Mouse (Mus musculus): ENCODE measurements around the gene Cmklr1. TPM values are rescaled to one million over a fixed set of nuclear protein-coding genes. Genes with fewer than 3 reads are reported as not detected.

The Cmklr1 gene
- polyA plus RNA-seq, 1 experiment from 2014 or later: 2.0 TPM

GRCm38 (mm10) chr5:113611131-113611530, 39.1 kb downstream of the Cmklr1 start:
- no peak overlapping the region for H3K27ac ChIP-seq
- no peaks in the 10 kb centered on the region for H3K9me3 ChIP-seq (replicated peaks)
- 83% methylated on average over 6 of the region's 6 CpGs for WGBS
- ATAC-seq (ENCODE audit: low FRiP score): no peak
- H3K36me3 ChIP-seq: no peaks in the 10 kb centered on the region
- H3K9ac ChIP-seq: no peak overlapping the region
- H3K4me2 ChIP-seq (replicated peaks): no peak overlapping the region
- H3K27me3 ChIP-seq: peaks cover 4% of the 10 kb centered on the region; the same call in 1 of the 2 replicates
- H3K4me1 ChIP-seq: peaks cover 27% of the 10 kb centered on the region
- no peak overlapping the region for H3K4me3 ChIP-seq

GRCm38 (mm10) chr5:113610490-113610889, 39.7 kb downstream of the Cmklr1 start:
- WGBS: 66% methylated on average over 6 of the region's 6 CpGs
- ATAC-seq (ENCODE audit: low FRiP score): peak; percentile 29; the same call in 1 of the 2 replicates
- Histone ChIP-seq H3K9ac (no peak overlapping the region), H3K9me3 (replicated peaks) (no peaks in the 10 kb centered on the region), H3K4me3 (no peak overlapping the region), H3K4me2 (replicated peaks) (no peak overlapping the region), H3K27me3 (peaks cover 4% of the 10 kb centered on the region; the same call in 1 of the 2 replicates), H3K4me1 (peaks cover 27% of the 10 kb centered on the region), H3K27ac (no peak overlapping the region), H3K36me3 (no peaks in the 10 kb centered on the region)

DNA sequence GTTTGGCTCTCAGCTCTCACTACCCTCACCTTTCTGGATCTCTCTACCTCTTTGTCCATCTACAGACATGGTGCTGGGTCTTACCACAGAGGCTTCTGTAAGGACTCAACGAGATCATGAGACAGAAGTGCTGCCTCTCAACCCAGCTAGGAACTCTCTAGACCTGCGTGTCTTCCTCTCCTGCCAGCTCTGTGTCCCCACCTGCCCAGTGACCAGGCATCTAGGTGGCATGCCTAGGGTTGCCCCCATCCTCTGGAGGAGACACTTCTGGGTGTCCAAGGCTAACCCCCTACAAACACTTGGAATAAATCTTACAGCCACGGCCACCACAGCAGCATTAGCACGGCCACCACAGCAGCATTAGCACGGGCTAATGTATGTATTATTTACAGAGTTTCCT, 40.3 kb downstream of the Cmklr1 start:
- Histone ChIP-seq H3K4me2 (replicated peaks) (no peak overlapping the region), H3K9ac (no peak overlapping the region), H3K4me1 (peaks cover 27% of the 10 kb centered on the region), H3K36me3 (no peaks in the 10 kb centered on the region), H3K27ac (no peak overlapping the region), H3K27me3 (peaks cover 4% of the 10 kb centered on the region; the same call in 1 of the 2 replicates), H3K9me3 (replicated peaks) (no peaks in the 10 kb centered on the region), H3K4me3 (no peak overlapping the region)
- ATAC-seq (ENCODE audit: low FRiP score): no peak
- WGBS: 65% methylated on average over 5 of the region's 5 CpGs

DNA sequence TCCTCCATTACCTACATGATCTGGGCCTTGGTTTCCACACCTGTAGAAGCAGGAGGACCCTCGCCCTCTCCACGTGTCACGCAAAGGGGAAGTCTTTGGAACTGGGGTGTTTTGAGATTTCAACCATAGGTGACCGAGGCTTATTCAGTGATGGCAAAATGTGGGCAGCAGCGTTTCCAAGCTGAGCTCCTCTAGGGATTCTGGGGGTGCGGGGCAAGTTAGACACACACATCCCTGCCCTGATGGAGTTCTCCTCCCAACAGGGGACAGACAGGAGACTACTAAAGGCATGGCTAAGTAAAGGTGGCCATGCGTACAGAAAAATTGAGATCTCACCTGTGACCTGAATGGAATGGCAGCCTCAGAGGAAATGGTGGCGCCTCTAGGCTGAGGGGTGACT, 41.7 kb downstream of the Cmklr1 start:
- H3K9ac ChIP-seq: no peak overlapping the region
- no peak overlapping the region for H3K27ac ChIP-seq

GRCm38 (mm10) chr5:113607941-113608431, 42.2 kb downstream of the Cmklr1 start:
- 34% methylated on average over 13 of the region's 13 CpGs for WGBS
- Histone ChIP-seq H3K9ac (no peak overlapping the region), H3K36me3 (no peaks in the 10 kb centered on the region), H3K27me3 (peaks cover 4% of the 10 kb centered on the region; the same call in 1 of the 2 replicates), H3K9me3 (replicated peaks) (no peaks in the 10 kb centered on the region), H3K4me1 (peaks cover 27% of the 10 kb centered on the region), H3K4me2 (replicated peaks) (no peak overlapping the region), H3K27ac (no peak overlapping the region), H3K4me3 (no peak overlapping the region)
- ATAC-seq (ENCODE audit: low FRiP score): no peak

More for the DNA sequence above, 41.7 kb downstream of the Cmklr1 start:
- no peak for ATAC-seq (ENCODE audit: low FRiP score)
- no peak overlapping the region for H3K4me3 ChIP-seq
- H3K4me2 ChIP-seq (replicated peaks): no peak overlapping the region
- no peaks in the 10 kb centered on the region for H3K9me3 ChIP-seq (replicated peaks)
- H3K4me1 ChIP-seq: peaks cover 27% of the 10 kb centered on the region
- WGBS: 85% methylated on average over 8 of the region's 8 CpGs
- H3K36me3 ChIP-seq: no peaks in the 10 kb centered on the region
- peaks cover 4% of the 10 kb centered on the region; the same call in 1 of the 2 replicates for H3K27me3 ChIP-seq

GRCm38 (mm10) chr5:113606961-113607785, 43.1 kb downstream of the Cmklr1 start:
- ATAC-seq (ENCODE audit: low FRiP score): no peak
- no peak overlapping the region for H3K4me3 ChIP-seq
- peaks cover 27% of the 10 kb centered on the region for H3K4me1 ChIP-seq
- whole genome bisulfite sequencing: 78% methylated on average over 8 of the region's 8 CpGs
- no peak overlapping the region for H3K9ac ChIP-seq
- no peak overlapping the region for H3K4me2 ChIP-seq (replicated peaks)
- peaks cover 4% of the 10 kb centered on the region; the same call in 1 of the 2 replicates for H3K27me3 ChIP-seq
- no peak overlapping the region for H3K27ac ChIP-seq
- no peaks in the 10 kb centered on the region for H3K36me3 ChIP-seq
- no peaks in the 10 kb centered on the region for H3K9me3 ChIP-seq (replicated peaks)

DNA sequence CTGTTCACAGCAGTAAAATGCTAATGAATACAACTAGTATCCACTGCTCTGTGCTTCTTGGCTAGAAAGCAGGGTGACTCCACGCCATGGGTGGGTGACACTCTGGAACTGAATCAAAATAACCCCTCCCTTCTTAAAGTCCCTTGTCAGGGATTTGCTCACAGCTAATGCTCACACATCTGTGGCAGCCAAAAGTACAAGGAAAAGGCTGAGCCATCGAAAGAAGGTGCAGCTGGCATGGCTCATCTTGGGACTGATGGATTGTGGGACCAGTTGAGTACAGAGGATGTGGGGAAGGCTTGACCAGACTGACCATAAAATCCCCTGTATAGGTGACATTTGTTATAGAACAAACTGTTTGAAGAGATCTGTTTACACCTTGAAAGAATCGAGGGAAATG, 44.1 kb downstream of the Cmklr1 start:
- Histone ChIP-seq H3K36me3 (no peaks in the 10 kb centered on the region), H3K9ac (no peak overlapping the region), H3K4me1 (peaks cover 27% of the 10 kb centered on the region), H3K27ac (no peak overlapping the region), H3K27me3 (peaks cover 4% of the 10 kb centered on the region; the same call in 1 of the 2 replicates), H3K4me3 (no peak overlapping the region), H3K4me2 (replicated peaks) (no peak overlapping the region), H3K9me3 (replicated peaks) (no peaks in the 10 kb centered on the region)
- no peak for ATAC-seq (ENCODE audit: low FRiP score)
- WGBS: 70% methylated on average over 3 of the region's 3 CpGs

DNA sequence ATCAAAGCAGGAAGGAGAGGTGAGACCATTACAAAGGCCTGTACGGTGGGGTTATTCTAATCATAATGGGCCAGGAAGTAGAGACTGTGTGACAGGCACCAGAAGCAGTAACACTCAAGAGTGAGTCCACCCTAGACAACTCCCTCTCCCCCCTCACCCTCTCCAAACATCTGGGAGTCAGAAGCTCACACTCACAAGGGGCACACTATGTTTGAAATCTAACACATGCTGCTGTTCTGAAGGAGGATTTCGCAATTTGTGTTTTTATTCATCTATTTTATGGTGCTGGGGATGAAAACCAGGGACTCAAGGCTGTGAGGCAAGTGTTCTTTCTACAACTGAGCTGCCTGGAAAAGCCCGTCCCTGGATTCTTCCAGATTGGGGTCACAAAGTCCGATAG, 45.5 kb downstream of the Cmklr1 start:
- no peak for ATAC-seq (ENCODE audit: low FRiP score)
- WGBS: 85% methylated on average over 4 of the region's 4 CpGs
- H3K36me3 ChIP-seq: no peaks in the 10 kb centered on the region

GRCm38 (mm10) chr5:113603471-113603870, 46.8 kb downstream of the Cmklr1 start:
- Histone ChIP-seq H3K27ac (no peak overlapping the region), H3K36me3 (no peaks in the 10 kb centered on the region), H3K9me3 (replicated peaks) (no peaks in the 10 kb centered on the region), H3K4me1 (peaks cover 12% of the 10 kb centered on the region; the same call in 1 of the 2 replicates), H3K4me3 (no peak overlapping the region), H3K9ac (no peak overlapping the region), H3K4me2 (replicated peaks) (no peak overlapping the region), H3K27me3 (no peaks in the 10 kb centered on the region)
- WGBS: 75% methylated on average over 9 of the region's 9 CpGs
- no peak for ATAC-seq (ENCODE audit: low FRiP score)

More for the DNA sequence above, 45.5 kb downstream of the Cmklr1 start:
- Histone ChIP-seq H3K4me2 (replicated peaks) (no peak overlapping the region), H3K9me3 (replicated peaks) (no peaks in the 10 kb centered on the region), H3K4me1 (peaks cover 16% of the 10 kb centered on the region; the same call in 1 of the 2 replicates), H3K9ac (no peak overlapping the region), H3K27ac (no peak overlapping the region), H3K4me3 (no peak overlapping the region), H3K27me3 (peaks cover 4% of the 10 kb centered on the region; the same call in 1 of the 2 replicates)

GRCm38 (mm10) chr5:113600803-113601202, 49.4 kb downstream of the Cmklr1 start:
- Histone ChIP-seq H3K4me1 (no peaks in the 10 kb centered on the region), H3K36me3 (no peaks in the 10 kb centered on the region), H3K27ac (peak overlapping the region; percentile 52; the same call in 1 of the 2 replicates), H3K4me3 (no peak overlapping the region), H3K9ac (no peak overlapping the region), H3K27me3 (no peaks in the 10 kb centered on the region), H3K4me2 (replicated peaks) (no peak overlapping the region), H3K9me3 (replicated peaks) (no peaks in the 10 kb centered on the region)
- ATAC-seq (ENCODE audit: low FRiP score): no peak; the same call in 1 of the 2 replicates
- WGBS: 76% methylated on average over 4 of the region's 4 CpGs

- Histone ChIP-seq H3K4me3 (no peak overlapping the region), H3K27me3 (no peaks in the 10 kb centered on the region), H3K4me1 (no peaks in the 10 kb centered on the region), H3K36me3 (no peaks in the 10 kb centered on the region), H3K9ac (no peak overlapping the region), H3K4me2 (replicated peaks) (no peak overlapping the region), H3K27ac (peak overlapping the region; percentile 52), H3K9me3 (replicated peaks) (no peaks in the 10 kb centered on the region)
- 69% methylated on average over 3 of the region's 3 CpGs for WGBS
- ATAC-seq (ENCODE audit: low FRiP score): no peak
These were observed 50.0 kb downstream of the Cmklr1 start for GRCm38 (mm10) chr5:113600181-113600580.

DNA sequence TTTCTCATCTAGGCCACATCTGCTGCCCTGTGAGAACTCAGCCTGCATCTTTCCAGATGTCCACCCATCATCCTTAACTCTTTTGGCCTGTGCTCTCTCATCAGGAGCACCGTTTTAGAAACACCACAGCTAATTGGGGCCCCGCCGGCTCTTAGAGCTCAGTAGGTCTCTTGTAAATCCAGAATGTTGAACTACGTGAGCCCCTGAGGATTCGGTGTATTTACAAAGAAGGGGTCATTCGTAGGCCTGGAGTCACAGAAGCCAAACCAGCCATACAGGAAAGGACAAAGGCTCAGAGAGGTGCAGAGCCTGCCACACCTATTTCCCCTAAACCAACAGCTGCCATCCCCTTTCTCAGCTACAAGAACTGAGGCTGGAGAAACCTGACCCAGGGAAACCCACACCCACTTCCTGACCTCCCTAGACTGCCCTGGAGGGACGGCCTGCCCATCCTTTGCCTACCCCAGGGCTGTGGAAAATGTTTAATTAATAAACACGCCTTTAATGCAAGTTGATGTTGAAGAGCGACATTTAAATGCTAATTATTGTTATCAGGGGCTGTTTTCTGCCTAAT, 53.4 kb downstream of the Cmklr1 start:
- no peak overlapping the region for H3K9ac ChIP-seq
- ATAC-seq (ENCODE audit: low FRiP score): no peak
- H3K36me3 ChIP-seq: no peaks in the 10 kb centered on the region
- no peaks in the 10 kb centered on the region for H3K27me3 ChIP-seq
- no peak overlapping the region for H3K27ac ChIP-seq
- H3K4me3 ChIP-seq: no peak overlapping the region
- H3K4me1 ChIP-seq: peaks cover 18% of the 10 kb centered on the region
- WGBS: 62% methylated on average over 9 of the region's 9 CpGs
- no peaks in the 10 kb centered on the region for H3K9me3 ChIP-seq (replicated peaks)
- no peak overlapping the region for H3K4me2 ChIP-seq (replicated peaks)

Measured in hindbrain, embryonic 12.5 days (tissue).